Mouse (Mus musculus): Measurements from ENCODE around the gene Cln5.

DNA sequence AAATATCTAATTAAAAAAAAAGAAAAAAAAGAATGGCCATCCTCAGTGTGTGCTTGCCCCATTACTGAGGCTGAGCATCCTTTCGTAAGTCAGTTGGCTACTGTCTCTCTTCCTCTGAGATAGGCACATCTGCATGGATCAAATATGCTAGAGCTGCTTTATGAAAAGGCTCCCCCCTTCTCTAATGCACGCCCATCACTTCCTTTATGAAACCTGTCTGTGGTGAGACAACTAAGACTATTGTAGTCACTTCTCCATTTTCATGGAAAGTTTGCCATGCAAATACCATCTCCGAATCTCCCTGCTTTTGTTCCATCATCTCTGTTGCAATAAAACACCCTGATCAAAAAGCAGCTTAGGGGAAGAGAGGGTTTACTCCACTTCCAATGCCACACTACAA is 33.0 kb upstream of the Cln5 start:
- TF ChIP-seq POLR2A (IDR thresholded peaks at IDR 0.05; ENCODE audit: low read depth, low read length) (no peak), CTCF (IDR thresholded peaks at IDR 0.05; ENCODE audit: extremely low read depth, insufficient read depth, insufficient read length, insufficient replicate concordance) (no peak)

All from spleen, adult 2 months (tissue).